18 mouse cellular contexts compared by ENCODE assay signal in the genomic region with DNA sequence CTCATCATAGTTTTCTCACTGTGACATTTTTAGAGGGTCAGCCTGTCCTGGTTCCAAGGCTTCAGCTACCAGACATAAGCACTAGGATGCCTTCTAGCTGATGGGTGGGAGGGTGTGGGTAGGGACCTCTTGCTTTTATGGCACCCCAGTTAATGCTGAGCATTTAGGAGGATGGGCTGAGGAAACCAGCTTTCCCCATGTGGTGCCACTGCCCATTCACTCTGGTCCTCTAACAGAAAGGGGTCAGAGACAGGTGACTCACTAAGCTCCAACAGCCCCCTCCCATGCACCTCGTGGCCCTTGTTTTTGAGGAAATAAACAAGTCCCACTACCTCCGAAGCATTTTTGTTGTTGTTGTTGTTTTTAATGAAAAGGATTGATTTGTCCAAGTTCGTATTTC. TPM values are rescaled to one million over a fixed set of nuclear protein-coding genes. Genes with fewer than 3 reads are reported as not detected.
DNase-seq lines count a peak whose midpoint lies in the region; ATAC-seq and TF ChIP-seq lines count a peak whose summit lies in the region.
"Had no signal": no experiment of that assay in that cellular context is flagged by ENCODE, and none has a peak within 500 bp of the region (broad histone marks: within the 10 kb centered on the region; RNA-seq: fewer than 3 reads in every experiment).

No protein-coding gene starts in this region.

- peak overlapping the region; percentile 82 for H3K4me2 ChIP-seq in midbrain, embryonic 11.5 days
- peak overlapping the region; percentile 63 for H3K4me2 ChIP-seq in neural tube, embryonic 13.5 days
- no peak overlapping the region for H3K4me2 ChIP-seq in stomach, postnatal 0 days (replicated peaks; ENCODE audit: low read depth)
- H3K4me2 ChIP-seq: liver, embryonic 12.5 days had no signal

- no peak for ATAC-seq in midbrain, embryonic 11.5 days (ENCODE audit: low FRiP score)
- no peak for ATAC-seq in neural tube, embryonic 13.5 days (ENCODE audit: low read depth)
- no peak for ATAC-seq in stomach, postnatal 0 days (ENCODE audit: low FRiP score, low TSS enrichment)
- ATAC-seq: liver, embryonic 12.5 days; Patski had no signal

- H3K9ac ChIP-seq in midbrain, embryonic 11.5 days (ENCODE audit: low read length), result peak overlapping the region; percentile 100
- peak overlapping the region; percentile 96 for H3K9ac ChIP-seq in neural tube, embryonic 13.5 days
- no peak overlapping the region for H3K9ac ChIP-seq in stomach, postnatal 0 days (ENCODE audit: low read length)
- H3K9ac ChIP-seq: liver, embryonic 12.5 days had no signal

- WGBS in cerebellum, adult 2 months, result 60% methylated on average over 3 of the region's 3 CpGs
- 7% methylated on average over 3 of the region's 3 CpGs for WGBS in hindbrain, embryonic 10.5 days
- WGBS in midbrain, embryonic 11.5 days, result 6% methylated on average over 3 of the region's 3 CpGs
- WGBS in neural tube, embryonic 13.5 days, result 4% methylated on average over 3 of the region's 3 CpGs
- WGBS in stomach, postnatal 0 days, result 51% methylated on average over 3 of the region's 3 CpGs

- TF ChIP-seq EP300 in stomach, postnatal 0 days (optimal IDR thresholded peaks at IDR 0.05), result no peak

- no peaks in the 10 kb centered on the region for H3K9me3 ChIP-seq in hindbrain, embryonic 10.5 days
- H3K9me3 ChIP-seq in midbrain, embryonic 11.5 days (ENCODE audit: control insufficient read depth, low read length), result no peaks in the 10 kb centered on the region
- H3K9me3 ChIP-seq in neural tube, embryonic 13.5 days, result no peaks in the 10 kb centered on the region
- no peaks in the 10 kb centered on the region for H3K9me3 ChIP-seq in stomach, postnatal 0 days (ENCODE audit: control insufficient read depth, low read length)
- H3K9me3 ChIP-seq: liver, embryonic 12.5 days; megakaryocyte, embryonic 14.5 days had no signal

- no peak for TF ChIP-seq POLR2A in cerebellum, adult 2 months (IDR thresholded peaks at IDR 0.05; ENCODE audit: borderline replicate concordance, insufficient read depth, low read length)

- no peaks in the 10 kb centered on the region for H3K4me1 ChIP-seq in cerebellum, adult 2 months (ENCODE audit: control insufficient read depth, insufficient read depth, low read length)
- H3K4me1 ChIP-seq in hindbrain, embryonic 10.5 days (replicated peaks), result peaks cover 95% of the 10 kb centered on the region
- peaks cover 70% of the 10 kb centered on the region for H3K4me1 ChIP-seq in midbrain, embryonic 11.5 days (ENCODE audit: control insufficient read depth, insufficient read depth, low read length)
- H3K4me1 ChIP-seq in neural tube, embryonic 13.5 days (replicated peaks), result peaks cover 91% of the 10 kb centered on the region
- H3K4me1 ChIP-seq in stomach, postnatal 0 days (replicated peaks; ENCODE audit: control insufficient read depth, insufficient read depth), result no peaks in the 10 kb centered on the region

- H3K4me3 ChIP-seq in cerebellum, adult 2 months (replicated peaks; ENCODE audit: insufficient read depth, low read depth, low read length), result peak overlapping the region; percentile 15
- peak overlapping the region; percentile 91 for H3K4me3 ChIP-seq in hindbrain, embryonic 10.5 days
- H3K4me3 ChIP-seq in midbrain, embryonic 11.5 days (ENCODE audit: low read depth, low read length), result peak overlapping the region; percentile 92
- H3K4me3 ChIP-seq in neural tube, embryonic 13.5 days, result peak overlapping the region; percentile 79
- no peak overlapping the region for H3K4me3 ChIP-seq in stomach, postnatal 0 days (ENCODE audit: low read depth, low read length)
- H3K4me3 ChIP-seq: erythroblast, embryonic 14.5 days; megakaryocyte, embryonic 14.5 days had no signal

- H3K27ac ChIP-seq in cerebellum, adult 2 months (ENCODE audit: insufficient read depth, low read length), result peak overlapping the region; percentile 50; the same call in 1 of the 2 replicates
- H3K27ac ChIP-seq in hindbrain, embryonic 10.5 days, result peak overlapping the region; percentile 100
- H3K27ac ChIP-seq in midbrain, embryonic 11.5 days (ENCODE audit: low read depth, low read length), result peak overlapping the region; percentile 99
- H3K27ac ChIP-seq in neural tube, embryonic 13.5 days (replicated peaks), result peak overlapping the region; percentile 95
- H3K27ac ChIP-seq in stomach, postnatal 0 days (replicated peaks), result no peak overlapping the region
- H3K27ac ChIP-seq: liver, embryonic 12.5 days had no signal

- no peaks in the 10 kb centered on the region for H3K27me3 ChIP-seq in cerebellum, adult 2 months (ENCODE audit: control insufficient read depth, insufficient read depth, low read length)
- peaks cover 55% of the 10 kb centered on the region for H3K27me3 ChIP-seq in hindbrain, embryonic 10.5 days (ENCODE audit: insufficient read depth, poor library complexity, severe bottlenecking)
- no peaks in the 10 kb centered on the region for H3K27me3 ChIP-seq in midbrain, embryonic 11.5 days (ENCODE audit: control insufficient read depth, insufficient read depth, low read length)
- H3K27me3 ChIP-seq in neural tube, embryonic 13.5 days, result peaks cover 8% of the 10 kb centered on the region; the same call in 1 of the 2 replicates
- peaks cover 8% of the 10 kb centered on the region; the same call in 1 of the 2 replicates for H3K27me3 ChIP-seq in stomach, postnatal 0 days (ENCODE audit: control insufficient read depth, insufficient read depth, low read length)
- H3K27me3 ChIP-seq: megakaryocyte, embryonic 14.5 days; Patski had no signal

- DNase-seq in cerebellum, adult 2 months, result no peak
- DNase-seq in cerebellum, postnatal 25 days, result no peak
- peak; percentile 19 for DNase-seq in hindbrain, embryonic 10.5 days (ENCODE audit: low spot score)
- DNase-seq in midbrain, embryonic 11.5 days (ENCODE audit: low spot score, missing footprints), result peak; percentile 92
- DNase-seq in kidney, postnatal 4 days, result no peak
- no peak for DNase-seq in natural killer cell, adult 2 months (ENCODE audit: low spot score in 2 of 2)
- DNase-seq in stomach, postnatal 0 days (ENCODE audit: low spot score), result no peak
- DNase-seq: cerebellum, adult 18-20 months; gastrocnemius, postnatal 10 days; heart, postnatal 36 days; kidney, adult 2 months; right cerebral cortex, postnatal 4 days; thymus, adult 2 months had no signal

- H3K36me3 ChIP-seq in hindbrain, embryonic 10.5 days, result peaks cover 55% of the 10 kb centered on the region
- peaks cover 5% of the 10 kb centered on the region; the same call in 1 of the 2 replicates for H3K36me3 ChIP-seq in midbrain, embryonic 11.5 days (ENCODE audit: control insufficient read depth, insufficient read depth, low read length)
- H3K36me3 ChIP-seq in neural tube, embryonic 13.5 days, result peaks cover 18% of the 10 kb centered on the region; the same call in 1 of the 2 replicates
- H3K36me3 ChIP-seq in stomach, postnatal 0 days (ENCODE audit: control insufficient read depth, insufficient read depth, low read length), result peaks cover 12% of the 10 kb centered on the region

- no peak for TF ChIP-seq CTCF in cerebellum, adult 2 months (IDR thresholded peaks at IDR 0.05; ENCODE audit: borderline replicate concordance, insufficient read depth, low read depth, low read length)
- TF ChIP-seq CTCF in stomach, postnatal 0 days (IDR thresholded peaks at IDR 0.05; ENCODE audit: low read depth), result no peak

RNA-seq across cellular contexts. Expression of a gene that starts 24.3 kb away (rescaled TPM):
- 30.4 and 38.2 TPM in 2 replicates for polyA plus RNA-seq in cerebellum, adult 2 months (2012; rRNA removed)
- polyA plus RNA-seq in hindbrain, embryonic 10.5 days (2016; fragmentation: Nextera tagmentation; extraction: Ambion mirVana), result 49.1 and 56.2 TPM in 2 replicates
- polyA plus RNA-seq in midbrain, embryonic 11.5 days (2014; fragmentation: Nextera tagmentation; extraction: Ambion mirVana), result 13.4 and 14.0 TPM in 2 replicates
- polyA plus RNA-seq in neural tube, embryonic 13.5 days (2015; fragmentation: Nextera tagmentation; extraction: Ambion mirVana), result 24.8 and 25.5 TPM in 2 replicates
- polyA plus RNA-seq in stomach, postnatal 0 days (2015; fragmentation: Nextera tagmentation; extraction: Ambion mirVana), result 17.7 and 18.7 TPM in 2 replicates

RNA-seq across cellular contexts. Expression of a gene that starts 24.8 kb away (rescaled TPM):
- polyA plus RNA-seq in cerebellum, adult 2 months (2012; rRNA removed), result 78.6 and 89.6 TPM in 2 replicates
- 23.8 and 25.0 TPM in 2 replicates for polyA plus RNA-seq in hindbrain, embryonic 10.5 days (2016; fragmentation: Nextera tagmentation; extraction: Ambion mirVana)
- 18.5 and 21.5 TPM in 2 replicates for polyA plus RNA-seq in midbrain, embryonic 11.5 days (2014; fragmentation: Nextera tagmentation; extraction: Ambion mirVana)
- 19.0 and 22.8 TPM in 2 replicates for polyA plus RNA-seq in neural tube, embryonic 13.5 days (2015; fragmentation: Nextera tagmentation; extraction: Ambion mirVana)
- polyA plus RNA-seq in stomach, postnatal 0 days (2015; fragmentation: Nextera tagmentation; extraction: Ambion mirVana), result 15.9 and 16.2 TPM in 2 replicates

RNA-seq across cellular contexts. Expression of a gene that starts 42.2 kb away (rescaled TPM):
- polyA plus RNA-seq in cerebellum, adult 2 months (2012; rRNA removed), result 90.6 TPM in 2 replicates
- 18.3 and 24.7 TPM in 2 replicates for polyA plus RNA-seq in hindbrain, embryonic 10.5 days (2016; fragmentation: Nextera tagmentation; extraction: Ambion mirVana)
- 15.2 and 15.9 TPM in 2 replicates for polyA plus RNA-seq in midbrain, embryonic 11.5 days (2014; fragmentation: Nextera tagmentation; extraction: Ambion mirVana)
- polyA plus RNA-seq in neural tube, embryonic 13.5 days (2015; fragmentation: Nextera tagmentation; extraction: Ambion mirVana), result 34.6 and 35.5 TPM in 2 replicates
- 34.0 and 36.4 TPM in 2 replicates for polyA plus RNA-seq in stomach, postnatal 0 days (2015; fragmentation: Nextera tagmentation; extraction: Ambion mirVana)

RNA-seq across cellular contexts. Expression of a gene that starts 44.4 kb away (rescaled TPM):
- 264 and 287 TPM in 2 replicates for polyA plus RNA-seq in cerebellum, adult 2 months (2012; rRNA removed)
- polyA plus RNA-seq in hindbrain, embryonic 10.5 days (2016; fragmentation: Nextera tagmentation; extraction: Ambion mirVana), result 111 and 114 TPM in 2 replicates
- polyA plus RNA-seq in midbrain, embryonic 11.5 days (2014; fragmentation: Nextera tagmentation; extraction: Ambion mirVana), result 79.4 and 86.7 TPM in 2 replicates
- 65.6 and 68.1 TPM in 2 replicates for polyA plus RNA-seq in neural tube, embryonic 13.5 days (2015; fragmentation: Nextera tagmentation; extraction: Ambion mirVana)
- polyA plus RNA-seq in stomach, postnatal 0 days (2015; fragmentation: Nextera tagmentation; extraction: Ambion mirVana), result 20.5 and 22.6 TPM in 2 replicates

RNA-seq across cellular contexts. Expression of a gene that starts 56.4 kb away (rescaled TPM):
- polyA plus RNA-seq in cerebellum, adult 2 months (2012; rRNA removed), result 39.9 and 42.8 TPM in 2 replicates
- 53.2 and 59.2 TPM in 2 replicates for polyA plus RNA-seq in hindbrain, embryonic 10.5 days (2016; fragmentation: Nextera tagmentation; extraction: Ambion mirVana)
- 25.9 and 29.1 TPM in 2 replicates for polyA plus RNA-seq in midbrain, embryonic 11.5 days (2014; fragmentation: Nextera tagmentation; extraction: Ambion mirVana)
- polyA plus RNA-seq in neural tube, embryonic 13.5 days (2015; fragmentation: Nextera tagmentation; extraction: Ambion mirVana), result 32.0 and 37.7 TPM in 2 replicates
- polyA plus RNA-seq in stomach, postnatal 0 days (2015; fragmentation: Nextera tagmentation; extraction: Ambion mirVana), result 14.7 TPM in 2 replicates

Comparison
In these comparisons a context has a peak if more than half of its experiments do, and no peak if none do; other contexts are left out.
1. DNase-seq: peak in hindbrain, embryonic 10.5 days (single experiment) and midbrain, embryonic 11.5 days (single experiment); none in cerebellum, adult 2 months (0 of 2), cerebellum, postnatal 25 days (0 of 2), kidney, postnatal 4 days (0 of 2), natural killer cell, adult 2 months (0 of 2) and stomach, postnatal 0 days (single experiment).